Mouse (Mus musculus) CH12.LX (cell line): ENCODE measurements around the gene Gm44965.

Source experiments
- CTCF ChIP-seq, 2 experiments: IDR thresholded peaks in 1 of 2; conservative IDR thresholded peaks in 1 of 2; 2 replicates each; pipeline ENCODE4 v1.5.1; 2011 to 2012; ENCODE audit warnings: low read depth in 2 of 2, low read length in 2 of 2, improper control_type of control experiment in 1 of 2, inconsistent platforms in 1 of 2, mild to moderate bottlenecking in 1 of 2, moderate library complexity in 1 of 2
- EP300 ChIP-seq: IDR thresholded peaks from 2 replicates; pipeline ENCODE4 v1.6.1; 2011; ENCODE audit warnings: low read length, improper control_type of control experiment
- ETS1 ChIP-seq: conservative IDR thresholded peaks from 2 replicates; pipeline ENCODE4 v1.6.1; 2012; ENCODE audit warnings: low read depth, mild to moderate bottlenecking, inconsistent platforms, low read length, improper control_type of control experiment, moderate library complexity
- MAZ ChIP-seq: IDR thresholded peaks from 2 replicates; pipeline ENCODE4 v1.6.1; 2012; ENCODE audit warnings: low read depth, mild to moderate bottlenecking, inconsistent platforms, low read length, improper control_type of control experiment, moderate library complexity
- MEF2A ChIP-seq: IDR thresholded peaks from 2 replicates; pipeline ENCODE4 v1.6.1; 2014; ENCODE audit warnings: low read depth, mild to moderate bottlenecking, inconsistent platforms, low read length, improper control_type of control experiment, borderline replicate concordance
- NELFE ChIP-seq: IDR thresholded peaks from 2 replicates; pipeline ENCODE4 v1.6.1; 2011; ENCODE audit warnings: low read depth, low read length, improper control_type of control experiment

- TF ChIP-seq MEF2A (no peak), NELFE (no peak), CTCF (conservative IDR thresholded peaks at IDR 0.05 in 1 of 2, IDR thresholded peaks at IDR 0.05 in 1 of 2; ENCODE audit: low read depth in 2 of 2, low read length in 2 of 2) (no peak), MAZ (no peak), EP300 (no peak), ETS1 (no peak)
Observed at GRCm38 (mm10) chr6:48591221-48591845, 2.4 kb upstream of the Gm44965 start.
